Mouse (Mus musculus) bone marrow, adult 2 months (tissue): Measurements from ENCODE around the gene Gm9376. TPM values are rescaled to one million over a fixed set of nuclear protein-coding genes. Genes with fewer than 3 reads are reported as not detected.

Experiments used
- H3K27ac ChIP-seq: fragments of 200-500 bp; 2 replicates; pipeline ENCODE4 v1.5.1; 2012; ENCODE audit warnings: low read depth, mild to moderate bottlenecking, control low read depth, inconsistent platforms, low read length; ENCODE audit not compliant: control insufficient read depth, poor library complexity, insufficient read depth
- H3K4me1 ChIP-seq: fragments of 200-500 bp; 2 replicates; pipeline ENCODE4 v1.6.1; 2011; ENCODE audit warnings: low read length; ENCODE audit not compliant: control insufficient read depth, insufficient read depth
- H3K4me3 ChIP-seq: fragments of 200-500 bp; replicated peaks from 2 replicates; pipeline ENCODE3; 2011; ENCODE audit warnings: mild to moderate bottlenecking, low read depth, low read length, control low read depth; ENCODE audit not compliant: control insufficient read depth
- CTCF ChIP-seq: fragments of 200-500 bp; IDR thresholded peaks from 2 replicates; pipeline ENCODE4 v1.5.1; 2011; ENCODE audit warnings: low read length, control low read depth; ENCODE audit not compliant: control insufficient read depth, insufficient read depth
- POLR2A ChIP-seq: fragments of 200-500 bp; IDR thresholded peaks from 2 replicates; pipeline ENCODE4 v1.6.1; 2011; ENCODE audit warnings: low read depth, mild to moderate bottlenecking, control low read depth, low read length, borderline replicate concordance; ENCODE audit not compliant: control insufficient read depth
- WGBS: fragments of 180-500 bp; shearing (Covaris S2); methylation state at CpG from one replicate; pipeline ENCODE4 v1.1.7; 2018; 5-methylcytosine and 5-hydroxymethylcytosine counted together
- polyA plus RNA-seq: library from polyadenylated mRNA; stranded (reverse); fragments of >200 nt; gene quantifications from 2 replicates; pipeline ENCODE4 v1.2.4, GENCODE M21; 2011; ENCODE audit warnings: low replicate concordance; ENCODE audit not compliant: missing spikeins, insufficient read depth, insufficient read length

Gene Gm9376
- polyA plus RNA-seq, 1 experiment = not detected

GRCm38 (mm10) chr14:118304560-118304959 lies 37.8 kb downstream of the Gm9376 start:
- Histone ChIP-seq H3K4me1 (no peaks in the 10 kb centered on the region), H3K4me3 (no peak overlapping the region), H3K27ac (no peak overlapping the region)
- 81% methylated on average over 9 of the region's 9 CpGs for WGBS
- TF ChIP-seq POLR2A (no peak), CTCF (no peak)

GRCm38 (mm10) chr14:118305951-118306350 lies 39.2 kb downstream of the Gm9376 start:
- 82% methylated on average over 9 of the region's 9 CpGs for whole genome bisulfite sequencing
- Histone ChIP-seq H3K4me3 (no peak overlapping the region), H3K27ac (no peak overlapping the region), H3K4me1 (no peaks in the 10 kb centered on the region)
- no peak for TF ChIP-seq POLR2A
- no peak for TF ChIP-seq CTCF

GRCm38 (mm10) chr14:118307060-118307459 lies 40.3 kb downstream of the Gm9376 start:
- 66% methylated on average over 8 of the region's 8 CpGs for WGBS
- H3K4me3 ChIP-seq = no peak overlapping the region
- no peaks in the 10 kb centered on the region for H3K4me1 ChIP-seq
- no peak for TF ChIP-seq POLR2A
- TF ChIP-seq CTCF = no peak
- no peak overlapping the region for H3K27ac ChIP-seq

GRCm38 (mm10) chr14:118311703-118312102 lies 44.9 kb downstream of the Gm9376 start:
- no peaks in the 10 kb centered on the region for H3K4me1 ChIP-seq
- H3K4me3 ChIP-seq = no peak overlapping the region
- H3K27ac ChIP-seq = no peak overlapping the region
- WGBS = 88% methylated on average over 8 of the region's 8 CpGs
- TF ChIP-seq CTCF (no peak), POLR2A (no peak)

GRCm38 (mm10) chr14:118312664-118313063 lies 45.9 kb downstream of the Gm9376 start:
- no peak overlapping the region for H3K4me3 ChIP-seq
- no peaks in the 10 kb centered on the region for H3K4me1 ChIP-seq
- no peak for TF ChIP-seq CTCF
- no peak for TF ChIP-seq POLR2A
- H3K27ac ChIP-seq = no peak overlapping the region
- WGBS = 79% methylated on average over 10 of the region's 10 CpGs

- Histone ChIP-seq H3K27ac (no peak overlapping the region), H3K4me1 (no peaks in the 10 kb centered on the region), H3K4me3 (no peak overlapping the region)
- 79% methylated on average over 3 of the region's 3 CpGs for WGBS
- no peak for TF ChIP-seq POLR2A
- no peak for TF ChIP-seq CTCF
These were observed 47.2 kb downstream of the Gm9376 start for GRCm38 (mm10) chr14:118313931-118314330.

GRCm38 (mm10) chr14:118317260-118317659 lies 50.5 kb downstream of the Gm9376 start:
- Histone ChIP-seq H3K27ac (no peak overlapping the region), H3K4me3 (no peak overlapping the region), H3K4me1 (no peaks in the 10 kb centered on the region)
- TF ChIP-seq CTCF = no peak
- TF ChIP-seq POLR2A = no peak
- WGBS = 73% methylated on average over 9 of the region's 9 CpGs

Other genes starting within 250 kb of the Gm9376 start
- 0.38 and 0.72 TPM in 2 replicates for gene Dct, start 214.7 kb upstream of the Gm9376 start, polyA plus RNA-seq
- gene Tgds, start 134.2 kb upstream of the Gm9376 start, polyA plus RNA-seq = 6.7 and 7.2 TPM in 2 replicates
- 4.0 TPM in 2 replicates for gene Gpr180, start 129.8 kb upstream of the Gm9376 start, polyA plus RNA-seq
- 0.52 TPM in 1 of 2 replicates, not detected in the other for gene Sox21, start 29.9 kb upstream of the Gm9376 start, polyA plus RNA-seq